ENCODE assay signal across 18 mouse cellular contexts in genomic region chr12:42008827-42009383, GRCm38 (mm10).
DNase-seq lines count a peak whose midpoint lies in the region; ATAC-seq and TF ChIP-seq lines count a peak whose summit lies in the region.
"Had no signal": no experiment of that assay in that cellular context is flagged by ENCODE, and none has a peak within 500 bp of the region (broad histone marks: within the 10 kb centered on the region; RNA-seq: fewer than 3 reads in every experiment).

No protein-coding gene starts in this region.

- H3K27me3 ChIP-seq in kidney, embryonic 15.5 days, result no peaks in the 10 kb centered on the region
- H3K27me3 ChIP-seq in kidney, postnatal 0 days (ENCODE audit: insufficient read depth, low read length), result no peaks in the 10 kb centered on the region
- H3K27me3 ChIP-seq in kidney, adult 2 months (replicated peaks; ENCODE audit: control insufficient read depth, insufficient read depth, low read length), result no peaks in the 10 kb centered on the region
- H3K27me3 ChIP-seq in Patski, result peaks cover 10% of the 10 kb centered on the region
- H3K27me3 ChIP-seq: embryonic facial prominence, embryonic 12.5 days; forebrain, embryonic 13.5 days; forebrain, embryonic 15.5 days had no signal

- POLR2A ChIA-PET in Patski (lab: Charles Lee), result interaction anchor here (0.5 kb wide), 1 partner anchor 40 kb away, joined by 3 read pairs; no protein-coding TSS in a partner anchor

- ATAC-seq in kidney, embryonic 15.5 days (replicated peaks; ENCODE audit: low FRiP score), result peak; percentile 86
- no peak for ATAC-seq in kidney, postnatal 0 days (replicated peaks; ENCODE audit: low FRiP score, low read depth)
- peak; percentile 65 for ATAC-seq in Patski
- ATAC-seq: forebrain, embryonic 13.5 days; forebrain, embryonic 15.5 days had no signal

- TF ChIP-seq CTCF in kidney, postnatal 0 days (IDR thresholded peaks at IDR 0.05; ENCODE audit: low read depth), result no peak
- TF ChIP-seq CTCF in kidney, adult 2 months (conservative IDR thresholded peaks at IDR 0.05; ENCODE audit: insufficient read depth, insufficient read length, low read depth, low read length), result no peak
- no peak for TF ChIP-seq CTCF in Patski (IDR thresholded peaks at IDR 0.05)

- H3K4me1 ChIP-seq in kidney, embryonic 15.5 days, result 0 out of 2 replicates have a peak, but pooled peaks cover 10% of the 10 kb centered on the region
- H3K4me1 ChIP-seq in kidney, postnatal 0 days (replicated peaks; ENCODE audit: insufficient read depth, low read length), result no peaks in the 10 kb centered on the region
- H3K4me1 ChIP-seq in kidney, adult 2 months (ENCODE audit: control insufficient read depth, insufficient read depth, low read length), result no peaks in the 10 kb centered on the region
- H3K4me1 ChIP-seq: embryonic facial prominence, embryonic 10.5 days; embryonic facial prominence, embryonic 12.5 days; forebrain, embryonic 13.5 days; forebrain, embryonic 15.5 days had no signal

- DNase-seq in kidney, adult 11 months, result no peak
- DNase-seq in kidney, postnatal 0 days (ENCODE audit: low spot score), result peak; percentile 70
- no peak for DNase-seq in kidney, adult 2 months
- no peak for DNase-seq in Patski (ENCODE audit: low read depth, low spot score)
- no peak for DNase-seq in frontal cortex, adult 2 months (ENCODE audit: extremely low spot score in 1 of 2, low spot score in 1 of 2)
- DNase-seq: adrenal gland, adult 8-10 months; adrenal gland, postnatal 14 days; adrenal gland, postnatal 36 days; cerebellum, adult 11-12 months; cerebellum, adult 2 months; cerebellum, adult 9-10 months; cerebellum, postnatal 10 days; cerebellum, postnatal 25 days had no signal

- no peak for TF ChIP-seq POLR2A in kidney, adult 2 months (IDR thresholded peaks at IDR 0.05; ENCODE audit: low read depth, low read length)

- H3K9ac ChIP-seq in kidney, embryonic 15.5 days, result no peak overlapping the region
- H3K9ac ChIP-seq in kidney, postnatal 0 days (ENCODE audit: low read depth, low read length), result no peak overlapping the region
- H3K9ac ChIP-seq: embryonic facial prominence, embryonic 12.5 days; forebrain, embryonic 13.5 days; forebrain, embryonic 15.5 days had no signal

- WGBS in kidney, embryonic 15.5 days, result 35% methylated on average over 3 of the region's 3 CpGs
- 46% methylated on average over 3 of the region's 3 CpGs for WGBS in kidney, postnatal 0 days
- 26% methylated on average over 3 of the region's 3 CpGs for WGBS in kidney, adult 2 months

- H3K4me2 ChIP-seq in kidney, embryonic 15.5 days, result no peak overlapping the region
- H3K4me2 ChIP-seq in kidney, postnatal 0 days (ENCODE audit: low read length), result no peak overlapping the region
- H3K4me2 ChIP-seq: embryonic facial prominence, embryonic 12.5 days; forebrain, embryonic 13.5 days; forebrain, embryonic 15.5 days had no signal

- H3K9me3 ChIP-seq in kidney, embryonic 15.5 days (replicated peaks), result no peaks in the 10 kb centered on the region
- H3K9me3 ChIP-seq in kidney, postnatal 0 days (replicated peaks; ENCODE audit: low read length), result no peaks in the 10 kb centered on the region
- H3K9me3 ChIP-seq: embryonic facial prominence, embryonic 10.5 days; embryonic facial prominence, embryonic 12.5 days; forebrain, embryonic 13.5 days; forebrain, embryonic 15.5 days had no signal

- in situ Hi-C loops in Patski (cut with MboI; ENCODE audit: low pct_unique_long_range_greater_than_20kb), result no loop called here

- no peaks in the 10 kb centered on the region for H3K36me3 ChIP-seq in kidney, embryonic 15.5 days
- no peaks in the 10 kb centered on the region for H3K36me3 ChIP-seq in kidney, postnatal 0 days (ENCODE audit: insufficient read depth, low read length)
- H3K36me3 ChIP-seq in kidney, adult 2 months (ENCODE audit: control insufficient read depth, insufficient read depth, low read length), result no peaks in the 10 kb centered on the region
- H3K36me3 ChIP-seq: embryonic facial prominence, embryonic 10.5 days; embryonic facial prominence, embryonic 12.5 days; forebrain, embryonic 15.5 days had no signal

- H3K27ac ChIP-seq in kidney, embryonic 15.5 days, result peak overlapping the region; percentile 72; the same call in 1 of the 2 replicates
- no peak overlapping the region for H3K27ac ChIP-seq in kidney, postnatal 0 days
- H3K27ac ChIP-seq in kidney, adult 2 months (ENCODE audit: insufficient read depth, low read depth, low read length), result no peak overlapping the region
- H3K27ac ChIP-seq: embryonic facial prominence, embryonic 10.5 days; embryonic facial prominence, embryonic 12.5 days; forebrain, embryonic 13.5 days; forebrain, embryonic 15.5 days had no signal

- CTCF ChIA-PET in Patski (lab: Charles Lee), result no interaction called here

- H3K4me3 ChIP-seq in kidney, embryonic 15.5 days (replicated peaks), result no peak overlapping the region
- H3K4me3 ChIP-seq in kidney, postnatal 0 days (replicated peaks; ENCODE audit: low read depth, low read length), result no peak overlapping the region
- H3K4me3 ChIP-seq in kidney, adult 2 months (ENCODE audit: insufficient read depth, low read depth, low read length), result no peak overlapping the region
- H3K4me3 ChIP-seq: embryonic facial prominence, embryonic 10.5 days; embryonic facial prominence, embryonic 12.5 days; forebrain, embryonic 13.5 days; forebrain, embryonic 15.5 days had no signal
